Mouse (Mus musculus): ENCODE results near the gene Olfr1089. TPM values are rescaled to one million over a fixed set of nuclear protein-coding genes. Genes with fewer than 3 reads are reported as not detected.

Olfr1089 gene
- polyA plus RNA-seq (2015; fragmentation: Nextera tagmentation; extraction: Ambion mirVana): not detected in 2 replicates

GRCm38 (mm10) chr2:86733601-86734000 lies at the start of gene Olfr1089:
Olfr1089 (minus strand) TSS chr2:86733701.

GRCm38 (mm10) chr2:86782179-86782578 lies 48.7 kb upstream of the Olfr1089 start, which contains the start of gene Olfr1093:
Olfr1093 (plus strand) TSS chr2:86782479.

DNA sequence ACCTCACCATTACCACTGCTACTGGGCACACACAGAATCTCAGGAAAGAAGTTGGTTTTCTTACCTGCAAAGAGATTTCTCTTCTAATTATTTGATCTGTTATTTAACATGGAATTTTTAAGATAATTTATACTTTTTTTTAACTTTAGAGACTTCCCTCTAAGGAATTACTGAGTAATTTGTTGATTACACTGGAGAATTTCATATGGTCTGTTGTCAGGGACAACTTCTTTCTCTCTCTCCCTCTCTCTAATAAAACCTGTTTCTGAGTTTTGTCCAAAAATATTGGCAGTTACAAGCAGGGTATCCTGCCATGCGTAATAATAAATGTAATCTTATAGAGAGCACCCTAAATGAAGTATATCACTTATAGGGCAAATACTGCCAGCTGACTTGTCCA lies 25.4 kb upstream of the Olfr1089 start, which contains the start of gene Olfr1090:
Gene Olfr1090 (minus strand): TSS at position 101 of the 400 bp plus-strand sequence.

DNA sequence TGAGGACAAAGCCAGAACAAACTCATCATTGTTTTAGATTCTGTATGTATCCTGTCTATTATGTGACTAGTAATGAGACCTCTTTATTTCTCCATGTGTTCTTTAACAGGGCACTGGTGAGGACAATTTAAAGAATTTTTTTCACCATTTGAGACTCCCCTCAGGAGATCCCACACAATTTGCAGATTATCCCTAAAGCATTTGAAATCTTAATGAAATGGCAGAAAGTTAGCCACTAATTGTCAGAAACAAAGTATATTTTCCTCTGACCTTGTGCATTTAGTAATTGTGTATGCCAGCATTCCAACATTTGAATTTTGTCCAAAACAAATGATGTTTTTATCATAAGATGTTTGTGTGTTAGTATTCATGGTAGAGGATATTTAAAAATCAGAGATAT lies 35.2 kb downstream of the Olfr1089 start, which contains the start of gene Olfr1087:
Gene Olfr1087 (minus strand): TSS at position 101 of the 400 bp plus-strand sequence.

Other genes with a start within 250 kb of the Olfr1089 start
- gene Olfr228, start 246.3 kb downstream of the Olfr1089 start, polyA plus RNA-seq (2015; fragmentation: Nextera tagmentation; extraction: Ambion mirVana): not detected in 2 replicates
- not detected in 2 replicates for gene Olfr1076, start 225.2 kb downstream of the Olfr1089 start, polyA plus RNA-seq (2015; fragmentation: Nextera tagmentation; extraction: Ambion mirVana)
- gene Olfr1079, start 191.2 kb downstream of the Olfr1089 start, polyA plus RNA-seq (2015; fragmentation: Nextera tagmentation; extraction: Ambion mirVana): not detected in 2 replicates
- not detected in 2 replicates for gene Olfr1080, start 175.5 kb downstream of the Olfr1089 start, polyA plus RNA-seq (2015; fragmentation: Nextera tagmentation; extraction: Ambion mirVana)
- not detected in 2 replicates for gene Olfr1082, start 134.7 kb downstream of the Olfr1089 start, polyA plus RNA-seq (2015; fragmentation: Nextera tagmentation; extraction: Ambion mirVana)
- not detected in 2 replicates for gene Olfr1084, start 94.0 kb downstream of the Olfr1089 start, polyA plus RNA-seq (2015; fragmentation: Nextera tagmentation; extraction: Ambion mirVana)
- not detected in 2 replicates for gene Olfr1085, start 71.7 kb downstream of the Olfr1089 start, polyA plus RNA-seq (2015; fragmentation: Nextera tagmentation; extraction: Ambion mirVana)
- not detected in 2 replicates for gene Olfr1086, start 53.6 kb downstream of the Olfr1089 start, polyA plus RNA-seq (2015; fragmentation: Nextera tagmentation; extraction: Ambion mirVana)
- not detected in 2 replicates for gene Olfr1087, start 35.3 kb downstream of the Olfr1089 start, polyA plus RNA-seq (2015; fragmentation: Nextera tagmentation; extraction: Ambion mirVana)
- not detected in 2 replicates for gene Olfr1090, start 25.3 kb upstream of the Olfr1089 start, polyA plus RNA-seq (2015; fragmentation: Nextera tagmentation; extraction: Ambion mirVana)
- gene Olfr1093, start 48.8 kb upstream of the Olfr1089 start, polyA plus RNA-seq (2015; fragmentation: Nextera tagmentation; extraction: Ambion mirVana): not detected in 2 replicates
- not detected in 2 replicates for gene Olfr141, start 76.3 kb upstream of the Olfr1089 start, polyA plus RNA-seq (2015; fragmentation: Nextera tagmentation; extraction: Ambion mirVana)
- gene Olfr1094, start 91.0 kb upstream of the Olfr1089 start, polyA plus RNA-seq (2015; fragmentation: Nextera tagmentation; extraction: Ambion mirVana): not detected in 2 replicates
- gene Olfr1095, start 118.0 kb upstream of the Olfr1089 start, polyA plus RNA-seq (2015; fragmentation: Nextera tagmentation; extraction: Ambion mirVana): not detected in 2 replicates
- not detected in 2 replicates for gene Gm13723, start 141.1 kb upstream of the Olfr1089 start, polyA plus RNA-seq (2015; fragmentation: Nextera tagmentation; extraction: Ambion mirVana)
- not detected in 2 replicates for gene Olfr1097, start 158.5 kb upstream of the Olfr1089 start, polyA plus RNA-seq (2015; fragmentation: Nextera tagmentation; extraction: Ambion mirVana)
- not detected in 2 replicates for gene Olfr1098, start 190.8 kb upstream of the Olfr1089 start, polyA plus RNA-seq (2015; fragmentation: Nextera tagmentation; extraction: Ambion mirVana)
- gene Olfr1099, start 227.0 kb upstream of the Olfr1089 start, polyA plus RNA-seq (2015; fragmentation: Nextera tagmentation; extraction: Ambion mirVana): not detected in 2 replicates
- not detected in 2 replicates for gene Olfr1100, start 246.3 kb upstream of the Olfr1089 start, polyA plus RNA-seq (2015; fragmentation: Nextera tagmentation; extraction: Ambion mirVana)

Data from adrenal gland, postnatal 0 days (tissue).